Mouse (Mus musculus): ENCODE results near the gene Ttll7.

The Ttll7 gene

DNA sequence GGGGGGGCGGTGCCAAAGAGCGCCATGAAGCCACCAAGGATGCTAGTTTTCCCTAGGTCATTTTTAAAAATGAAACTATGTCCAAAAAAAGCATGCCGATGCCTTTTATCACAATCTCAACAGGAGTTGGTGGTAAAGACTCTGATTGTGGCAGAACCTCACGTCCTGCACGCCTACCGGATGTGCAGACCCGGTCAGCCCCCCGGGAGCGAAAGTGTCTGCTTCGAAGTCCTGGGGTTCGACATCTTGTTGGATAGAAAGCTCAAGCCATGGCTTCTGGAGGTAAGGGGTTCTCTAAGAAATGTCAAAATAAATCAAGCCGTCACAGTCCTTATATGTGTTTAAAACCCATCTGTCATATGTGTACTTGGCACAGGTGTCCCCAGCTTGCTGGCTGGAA lies 60.9 kb downstream of the Ttll7 start:
- no peak for DNase-seq (ENCODE audit: low spot score)

DNA sequence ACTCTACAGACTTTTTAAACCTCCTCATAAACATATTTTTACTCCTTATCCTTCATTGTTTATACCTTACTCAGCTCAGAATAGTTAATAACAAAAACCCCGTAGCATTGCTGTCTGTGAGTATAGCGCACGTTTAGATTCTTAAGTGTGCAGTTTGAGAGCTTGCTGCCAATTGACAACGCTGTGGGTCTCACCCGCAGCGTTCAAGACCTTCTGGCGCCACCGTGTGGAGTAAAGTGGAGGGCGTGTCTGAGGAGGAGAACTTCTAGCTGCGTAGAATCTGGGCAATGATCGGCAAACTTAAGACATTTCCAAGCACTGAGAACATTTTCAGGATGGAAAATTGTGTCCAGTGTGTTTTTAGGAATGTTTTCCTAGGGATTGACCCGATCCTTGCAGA lies 62.6 kb downstream of the Ttll7 start:
- peak; percentile 87 for DNase-seq (ENCODE audit: low spot score)

DNA sequence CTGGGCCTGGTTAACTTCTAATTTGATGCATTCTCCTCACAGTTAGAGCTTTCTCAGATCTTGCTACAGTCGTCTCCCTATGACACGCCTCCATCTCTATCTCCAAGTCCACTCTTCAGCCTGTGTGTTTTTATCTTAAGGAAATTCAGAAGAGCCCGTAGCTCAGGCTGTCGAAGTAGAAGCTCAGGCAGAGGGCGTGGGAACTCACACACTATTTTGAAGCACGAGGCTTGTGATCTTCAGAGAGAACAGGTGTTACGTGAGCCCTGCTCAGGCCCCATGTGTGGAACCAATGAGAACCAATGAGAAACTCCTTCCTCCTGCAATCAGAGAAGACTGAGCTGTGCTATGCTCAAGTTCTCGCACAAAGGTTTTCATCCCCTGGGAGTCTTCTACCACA lies 65.7 kb downstream of the Ttll7 start:
- no peak for DNase-seq (ENCODE audit: low spot score)

DNA sequence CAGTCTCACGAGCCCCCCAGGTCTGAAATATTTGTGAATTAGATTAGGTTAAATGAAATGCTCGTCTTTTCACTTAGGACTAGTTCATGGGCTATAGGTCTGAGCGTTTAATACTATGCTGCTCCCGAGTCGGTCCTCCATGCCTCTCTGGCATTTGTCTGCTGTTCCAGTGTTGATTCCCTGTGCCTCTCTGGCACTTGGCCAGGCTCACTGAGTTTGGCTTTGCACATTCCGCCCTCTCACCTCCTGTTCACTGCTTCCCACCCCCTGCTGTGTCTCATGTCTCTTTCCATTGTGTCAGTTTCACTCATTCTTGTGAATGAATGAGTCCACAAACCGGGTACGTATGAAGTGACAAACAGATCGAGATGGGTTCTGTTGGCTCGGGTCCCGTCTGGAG lies 66.2 kb downstream of the Ttll7 start:
- DNase-seq (ENCODE audit: low spot score), result no peak

DNA sequence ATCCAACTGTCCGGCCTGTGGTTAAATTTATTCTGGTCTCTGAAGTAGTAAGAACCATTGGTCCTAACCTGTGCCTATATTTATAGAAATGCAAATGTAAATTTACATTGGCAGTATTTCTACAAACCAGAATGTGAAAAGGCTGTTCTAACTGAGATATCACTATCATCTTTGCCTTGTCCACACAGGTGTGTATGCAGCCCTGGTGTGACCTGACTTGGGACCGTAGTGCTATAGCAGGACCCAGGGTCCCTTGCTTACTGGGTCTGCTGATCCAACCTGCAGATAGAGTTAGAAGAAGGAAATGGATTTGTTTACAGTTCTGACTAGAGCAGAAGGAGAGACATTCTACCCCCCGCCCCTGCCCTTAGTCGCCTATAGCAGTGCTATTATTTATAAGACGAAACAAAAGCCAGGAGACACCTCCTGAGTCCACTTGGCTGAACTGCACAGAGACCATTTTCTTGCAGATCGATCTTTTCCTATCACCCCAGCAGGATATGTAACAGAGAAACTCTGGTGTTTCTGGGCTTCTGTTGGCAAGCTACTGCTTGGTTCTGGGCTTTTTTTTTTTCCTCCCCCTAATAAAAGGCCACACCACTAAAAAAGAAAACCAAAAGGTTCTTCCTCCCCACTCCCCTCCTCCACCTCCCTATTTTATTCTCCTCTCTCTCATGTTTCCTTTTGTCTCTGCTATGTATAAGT lies 75.3 kb downstream of the Ttll7 start:
- DNase-seq (ENCODE audit: low spot score), result no peak

DNA sequence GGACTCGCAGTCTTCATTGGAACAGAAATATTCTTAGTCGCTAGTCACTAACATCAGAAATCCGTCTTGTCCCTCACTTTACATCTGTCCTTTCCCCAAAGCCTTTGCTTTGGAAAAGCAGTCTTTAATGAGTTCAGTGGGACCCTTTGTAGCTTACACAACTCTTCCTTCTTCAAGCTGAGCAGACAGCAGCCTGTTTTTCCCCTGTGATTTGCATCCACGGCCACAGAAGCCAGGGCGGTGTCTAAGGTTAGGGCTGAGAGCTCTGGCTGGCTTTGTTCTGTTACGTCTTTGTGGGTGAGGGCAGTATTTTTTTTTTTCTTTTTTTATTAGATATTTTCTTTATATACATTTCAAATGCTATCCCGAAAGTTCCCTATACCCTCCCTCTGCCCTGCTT lies 76.0 kb downstream of the Ttll7 start:
- DNase-seq (ENCODE audit: low spot score), result no peak

DNA sequence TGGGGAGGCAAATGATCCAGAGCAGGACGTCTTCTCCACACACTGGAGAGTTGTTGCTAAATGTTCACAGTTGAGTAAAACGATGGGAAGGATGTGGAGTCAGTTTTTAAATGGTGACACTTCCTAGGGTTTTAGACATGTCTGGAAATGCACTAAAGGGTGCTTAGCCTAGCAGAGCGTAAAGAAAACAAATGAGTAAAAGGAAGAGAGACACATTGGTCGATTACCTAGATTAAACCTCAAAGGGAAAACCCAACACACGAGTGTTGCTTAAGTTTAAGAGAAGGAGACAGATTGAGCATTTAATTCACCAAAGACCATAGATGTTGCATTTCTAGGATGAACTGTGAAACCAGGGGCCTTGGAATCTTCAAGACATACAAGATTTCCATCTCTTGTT lies 76.8 kb downstream of the Ttll7 start:
- DNase-seq (ENCODE audit: low spot score), result no peak

DNA sequence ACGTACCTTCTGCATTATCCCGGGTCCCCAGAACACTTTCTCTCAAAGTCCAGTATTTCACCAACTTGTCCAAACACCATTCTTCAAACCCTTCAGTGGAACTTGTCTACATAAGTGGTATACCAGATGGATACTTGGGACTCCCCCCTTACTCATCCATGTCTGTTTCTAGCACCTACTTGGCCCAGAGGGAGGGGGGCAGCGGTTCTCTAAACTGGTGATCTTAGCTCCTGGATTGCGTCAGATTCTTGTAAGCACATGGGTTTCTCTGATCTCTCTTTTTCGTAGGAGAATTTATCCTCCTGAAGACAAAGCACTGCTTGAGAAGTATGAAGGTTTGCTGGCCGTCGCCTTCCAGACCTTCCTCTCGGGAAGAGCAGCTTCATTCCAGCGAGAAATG lies 79.0 kb downstream of the Ttll7 start:
- no peak for DNase-seq (ENCODE audit: low spot score)

DNA sequence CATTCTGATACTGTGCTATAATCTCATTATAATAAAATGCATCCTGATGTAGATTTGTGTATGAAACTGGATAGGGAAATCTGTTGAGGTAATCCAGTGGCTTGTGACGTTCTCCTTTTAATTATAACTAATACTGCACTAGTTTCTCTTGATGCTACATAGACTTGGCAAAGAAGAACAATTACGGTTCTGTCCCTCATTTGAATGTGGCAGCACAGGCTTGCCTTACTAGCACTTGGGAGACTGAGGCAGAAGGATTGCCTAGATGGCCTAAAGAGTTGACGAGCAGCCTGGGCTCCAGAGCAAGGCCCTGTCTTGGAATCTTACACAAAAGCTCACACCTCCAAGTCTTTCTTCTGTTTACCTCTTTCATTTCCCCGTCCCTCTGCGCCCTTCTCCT lies 80.3 kb downstream of the Ttll7 start:
- DNase-seq (ENCODE audit: low spot score), result no peak

DNA sequence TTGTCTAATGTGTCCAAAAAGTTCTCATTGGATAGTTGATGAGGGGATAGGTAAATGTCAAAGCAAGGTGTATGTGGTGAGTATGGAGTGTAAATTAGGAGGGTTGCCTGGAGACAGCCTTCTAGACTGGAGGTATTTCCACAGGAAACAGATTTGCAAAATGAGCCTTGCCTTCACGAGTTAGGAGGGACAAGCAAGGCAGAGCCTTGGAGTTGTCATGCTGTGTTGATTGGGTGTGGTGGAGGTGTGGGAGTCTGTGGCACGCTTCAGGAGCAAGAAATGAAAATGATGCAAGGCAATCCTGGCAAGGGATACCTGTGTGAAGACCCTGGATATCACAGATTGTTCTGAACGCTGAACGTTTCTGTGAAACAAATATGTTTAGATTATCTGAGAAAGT lies 84.7 kb downstream of the Ttll7 start:
- DNase-seq (ENCODE audit: low spot score), result no peak

DNA sequence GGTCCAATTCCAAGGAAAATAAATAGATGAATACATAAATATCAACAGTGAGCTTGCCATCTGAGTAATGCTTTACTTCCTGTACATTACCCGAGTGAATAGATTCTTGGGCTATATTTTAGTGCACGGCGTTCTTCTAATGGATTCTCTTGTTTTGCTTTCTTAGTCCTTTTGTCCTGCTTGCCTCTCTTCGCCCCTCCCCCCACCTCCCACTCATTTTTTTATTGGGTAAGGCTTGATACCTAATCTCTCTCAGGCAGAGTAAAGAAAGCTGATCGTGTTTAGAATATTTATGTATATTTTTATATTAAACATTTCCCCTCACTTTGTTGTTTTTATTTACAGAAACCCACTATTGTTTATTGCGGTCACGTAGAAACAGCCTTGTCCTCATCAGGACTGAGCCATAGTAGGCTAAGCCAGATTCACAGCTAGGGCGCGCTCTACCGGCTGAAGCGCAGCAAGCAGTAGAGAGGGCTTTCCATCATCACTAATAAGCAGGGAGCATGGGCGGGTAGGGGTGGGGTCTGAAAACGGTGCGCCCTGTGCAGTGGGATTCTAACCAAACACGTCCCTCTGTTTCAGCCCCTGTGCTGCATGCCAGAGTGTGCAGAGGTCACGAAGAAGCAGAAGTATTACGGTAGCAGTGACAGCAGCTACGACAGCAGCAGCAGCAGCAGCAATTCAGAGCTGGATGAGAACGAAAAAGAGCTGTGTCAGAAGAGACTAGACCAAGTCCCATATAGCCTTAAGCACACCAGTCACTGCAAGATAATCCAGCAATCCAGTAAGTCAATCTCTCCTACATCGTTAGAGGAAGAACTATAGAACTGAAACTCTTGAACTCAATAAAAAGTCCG lies 87.5 kb downstream of the Ttll7 start:
- DNase-seq (ENCODE audit: low spot score), result peak; percentile 74

DNA sequence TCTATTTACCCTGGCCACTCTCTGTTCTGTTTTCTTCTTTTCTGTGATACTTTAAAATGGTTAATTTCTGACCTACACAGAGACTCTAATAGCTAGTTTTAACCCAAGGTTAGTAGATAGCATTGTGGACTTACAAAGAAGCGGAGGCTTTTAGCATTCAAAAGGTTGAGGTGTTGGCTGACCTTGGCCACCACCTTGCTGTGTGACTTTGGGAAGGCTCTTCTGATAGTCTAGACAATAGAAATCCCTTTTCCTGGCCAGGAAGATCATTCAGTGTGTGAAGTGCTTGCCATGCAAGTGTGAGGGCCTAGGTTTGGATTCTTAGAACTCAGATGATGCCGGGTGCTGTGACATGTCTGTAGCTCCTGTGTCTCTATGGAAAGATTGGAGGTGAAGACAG lies 90.9 kb downstream of the Ttll7 start:
- no peak for DNase-seq (ENCODE audit: low spot score)

DNA sequence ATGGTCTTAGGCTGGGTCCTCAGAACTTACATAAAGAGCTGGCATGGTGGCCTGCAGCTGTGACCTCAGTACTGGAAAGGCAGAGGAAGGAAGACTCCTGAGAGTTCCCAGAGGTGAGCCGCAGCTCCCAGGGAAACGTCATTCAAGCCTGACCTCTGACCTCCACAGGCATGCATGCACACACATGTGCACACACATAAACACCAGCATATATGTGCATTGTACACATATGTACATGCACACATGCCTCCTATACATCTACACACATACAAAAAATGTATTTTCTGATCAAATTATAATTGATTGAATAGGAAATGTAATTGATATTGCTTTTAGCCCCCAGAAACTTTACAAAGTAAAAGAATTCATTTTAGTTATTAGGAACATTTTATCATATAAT lies 93.2 kb downstream of the Ttll7 start:
- peak; percentile 4 for DNase-seq (ENCODE audit: low spot score)

DNA sequence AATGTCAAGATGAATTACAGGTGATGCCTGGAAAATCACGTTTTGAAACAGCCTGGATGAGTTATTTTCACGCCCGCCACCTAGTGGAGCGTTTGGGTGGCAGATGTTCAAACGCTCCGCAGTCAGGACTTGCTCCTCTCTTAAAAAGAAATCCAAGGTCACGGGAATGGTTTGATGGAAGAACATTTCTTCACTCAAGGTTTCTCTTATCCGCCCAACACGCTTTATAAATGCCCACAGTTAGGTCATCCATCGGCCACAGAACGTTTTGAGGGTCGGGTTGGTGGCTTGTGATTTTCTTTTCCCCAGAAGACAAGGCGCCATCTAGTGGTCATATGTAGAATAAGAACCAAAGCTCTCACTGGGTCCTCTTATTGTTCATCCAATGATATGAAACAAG lies 93.7 kb downstream of the Ttll7 start:
- DNase-seq (ENCODE audit: low spot score), result peak; percentile 88

DNA sequence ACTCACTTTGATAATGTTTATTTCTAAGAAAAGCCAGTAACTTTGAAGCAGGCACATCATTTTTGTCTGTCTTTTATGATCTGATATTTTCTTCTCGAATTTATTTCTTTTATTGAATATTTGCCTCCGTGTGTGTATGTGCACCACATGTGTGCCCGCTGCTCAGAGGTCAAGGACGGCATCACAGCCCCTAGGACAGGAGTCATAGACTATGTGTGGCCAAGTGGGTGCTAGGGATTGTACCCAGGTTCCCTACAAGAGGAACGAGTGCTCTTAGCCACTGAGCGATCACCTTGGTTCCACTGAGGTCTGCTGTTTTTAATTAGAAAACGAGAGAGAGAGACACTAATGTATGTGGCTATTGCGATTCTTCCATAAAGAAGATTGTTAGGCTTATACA lies 94.5 kb downstream of the Ttll7 start:
- no peak for DNase-seq (ENCODE audit: low spot score)

DNA sequence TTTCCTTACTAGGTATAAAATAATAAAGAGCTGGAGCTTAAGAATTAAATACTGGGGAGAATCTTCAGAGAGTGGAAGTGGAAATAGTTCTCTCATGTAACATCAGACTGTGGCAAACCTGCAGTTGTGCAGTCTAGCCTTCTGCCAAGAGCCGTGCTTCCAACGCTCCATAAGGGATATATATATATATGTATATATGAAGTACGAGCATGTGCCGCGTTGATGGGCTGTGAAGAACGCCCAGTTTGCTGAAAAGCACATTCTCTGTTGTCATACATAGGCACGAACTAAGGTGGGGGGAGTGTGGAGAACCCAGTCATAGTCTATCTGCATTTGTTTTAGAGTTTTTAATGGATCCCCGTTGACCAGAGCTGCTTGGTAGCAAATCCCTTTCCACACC lies 104.6 kb downstream of the Ttll7 start:
- DNase-seq (ENCODE audit: low spot score), result no peak

DNA sequence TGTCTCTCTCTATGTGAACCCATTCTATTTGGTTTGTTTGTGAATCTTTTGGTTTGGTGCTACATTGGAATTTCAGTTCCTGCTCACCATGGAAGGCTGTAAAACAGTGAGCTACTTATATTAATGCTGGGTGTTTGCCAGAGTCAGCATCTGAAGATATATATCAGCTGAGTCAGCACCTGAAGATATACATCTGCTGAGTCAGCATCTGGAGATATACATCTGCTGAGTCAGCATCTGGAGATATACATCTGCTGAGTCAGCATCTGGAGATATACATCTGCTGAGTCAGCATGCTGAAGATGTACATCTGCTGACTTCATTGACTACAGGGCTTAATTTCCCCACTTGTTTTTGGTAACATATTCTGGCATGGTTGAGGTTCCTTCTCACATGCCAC lies 110.7 kb downstream of the Ttll7 start:
- no peak for DNase-seq (ENCODE audit: low spot score)

DNA sequence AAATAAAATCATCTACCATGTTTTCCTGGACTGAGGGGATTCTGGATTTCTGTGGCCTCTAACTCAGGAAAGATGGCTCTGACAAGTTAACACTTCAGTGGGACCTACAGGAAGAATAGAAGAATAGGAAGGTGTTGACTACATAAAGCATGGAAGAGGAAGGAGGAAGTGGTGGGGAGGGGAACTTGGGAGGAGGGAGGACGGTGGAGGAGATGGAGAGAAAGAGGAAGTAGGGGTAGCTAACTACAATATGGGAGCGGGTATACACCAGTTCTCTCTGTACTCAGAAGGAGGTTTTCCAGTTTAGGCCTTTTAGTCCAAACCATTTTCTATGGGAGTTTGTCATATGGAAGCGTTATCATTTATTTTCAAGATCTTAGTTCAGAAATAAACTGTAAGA lies 112.2 kb downstream of the Ttll7 start:
- DNase-seq (ENCODE audit: low spot score), result no peak

DNA sequence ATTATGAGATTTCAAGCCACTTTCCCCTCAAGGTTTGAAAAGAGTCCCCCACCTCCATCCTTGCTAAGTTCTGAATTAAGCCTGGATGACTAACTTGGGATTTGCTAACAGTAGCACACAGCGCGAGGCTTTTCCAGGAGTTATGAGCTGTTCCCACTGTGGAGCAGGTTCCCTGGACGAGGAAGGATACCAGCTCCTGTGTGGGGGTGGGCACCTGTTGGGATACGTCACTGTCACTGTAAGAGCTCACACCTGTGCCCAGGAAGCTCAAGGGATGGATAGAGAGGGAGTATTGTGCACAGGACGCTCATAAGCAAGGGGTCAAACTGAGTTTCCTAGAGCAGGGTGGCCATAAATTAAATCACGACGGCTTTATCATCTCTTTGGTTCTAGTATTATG lies 115.1 kb downstream of the Ttll7 start:
- no peak for DNase-seq (ENCODE audit: low spot score)

DNA sequence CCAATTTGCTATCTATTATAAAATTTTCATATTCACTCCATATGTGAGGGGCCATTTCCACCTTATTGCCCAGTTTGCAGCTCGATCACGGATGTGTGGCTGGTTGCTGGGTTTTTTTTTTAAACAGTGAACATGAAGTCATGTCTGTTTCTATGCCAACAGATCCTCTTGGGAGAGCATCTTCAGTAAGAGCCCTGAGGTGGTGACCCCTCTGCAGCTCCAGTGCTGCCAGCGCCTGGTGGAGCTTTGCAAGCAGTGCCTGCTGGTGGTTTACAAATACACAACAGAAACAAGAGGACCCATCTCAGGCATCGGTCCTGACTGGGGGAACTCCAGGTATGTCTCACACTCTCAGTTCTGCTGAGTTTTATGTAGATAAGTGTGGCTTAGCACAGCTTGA lies 115.7 kb downstream of the Ttll7 start:
- DNase-seq (ENCODE audit: low spot score), result peak; percentile 15

DNA sequence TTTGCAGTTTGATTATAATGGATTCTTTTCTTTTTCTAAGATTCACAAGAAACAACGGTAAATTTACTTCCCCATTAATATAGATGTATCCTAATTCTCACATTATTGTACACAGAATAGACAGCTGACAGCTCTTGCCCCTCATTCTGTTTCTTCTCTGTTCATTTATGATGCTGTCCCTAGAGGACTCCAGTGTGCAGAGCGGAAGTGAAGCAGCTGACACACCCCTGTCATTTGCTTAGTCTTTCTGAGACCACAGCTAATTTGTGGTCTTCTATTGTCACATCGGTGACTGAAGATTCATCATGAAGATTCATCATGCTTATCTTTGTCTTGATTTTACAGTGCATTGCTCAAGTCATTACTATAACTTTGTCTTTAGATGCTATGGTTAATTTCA lies 126.1 kb downstream of the Ttll7 start:
- DNase-seq (ENCODE audit: low spot score), result no peak

DNA sequence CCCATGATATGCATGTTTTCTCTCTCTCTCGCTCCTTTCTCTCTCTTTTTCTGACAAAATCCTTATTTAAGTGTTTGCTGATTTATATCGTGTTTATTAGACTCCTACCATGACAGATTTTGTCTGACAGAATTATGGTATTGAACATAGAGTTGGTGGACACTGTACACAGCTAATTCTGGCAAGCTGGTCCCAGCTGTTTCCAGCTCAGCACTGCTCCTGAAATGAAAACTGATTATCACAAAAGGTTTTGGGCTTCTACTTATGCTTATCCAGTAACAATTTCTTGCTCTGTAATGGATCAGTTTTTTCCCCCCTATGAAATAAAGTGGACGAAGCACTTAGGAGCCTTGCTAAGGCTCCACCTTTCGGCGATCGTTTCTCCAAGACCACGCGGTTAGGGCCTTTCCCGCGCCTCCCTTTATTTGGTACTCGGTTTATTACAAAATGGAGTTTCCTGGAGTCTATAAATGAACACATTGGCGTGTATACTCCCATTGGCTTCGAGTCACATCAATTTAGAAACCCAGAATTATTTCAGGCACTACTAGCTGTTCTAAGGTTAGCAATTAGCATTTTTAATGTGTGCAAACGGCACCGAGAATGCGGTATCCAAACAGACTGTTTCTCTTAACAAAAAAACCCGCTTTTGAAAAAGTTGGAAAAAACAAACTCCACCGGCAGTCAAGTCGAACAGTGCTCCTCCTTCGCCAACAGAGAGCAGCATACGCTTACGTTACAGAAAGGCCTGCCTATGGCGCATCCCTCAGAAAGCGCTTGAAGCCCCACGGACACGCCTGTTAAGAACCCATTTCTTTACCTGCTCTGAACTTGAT lies 141.9 kb downstream of the Ttll7 start:
- DNase-seq (ENCODE audit: low spot score), result peak; percentile 86

Measured in embryo, embryonic 10.5 days (tissue).